Mouse (Mus musculus) CD4-positive, CD25-positive, alpha-beta regulatory T cell, adult 4 months (primary cell): ENCODE measurements around the gene Asb16. TPM values are rescaled to one million over a fixed set of nuclear protein-coding genes. Genes with fewer than 3 reads are reported as not detected.

ENCODE experiments used
- ATAC-seq: one replicate; pipeline ENCODE4 v1.8.0; 2017
- polyA plus RNA-seq, 2 experiments: library from polyadenylated mRNA; unstranded; fragments of 100-300 nt; shearing (Covaris generic); gene quantifications; one replicate each; pipeline ENCODE4 v1.2.1; 2017

The Asb16 gene
- polyA plus RNA-seq, 2 experiments from 2014 or later: not detected

- no peak for ATAC-seq
Observed at GRCm38 (mm10) chr11:102311966-102312365, 43.4 kb downstream of the Asb16 start.

GRCm38 (mm10) chr11:102312586-102312985 is 44.0 kb downstream of the Asb16 start:
- no peak for ATAC-seq

GRCm38 (mm10) chr11:102314321-102314720 is 45.8 kb downstream of the Asb16 start:
- ATAC-seq: no peak

- no peak for ATAC-seq
Observed at GRCm38 (mm10) chr11:102315690-102316571, 47.4 kb downstream of the Asb16 start.

GRCm38 (mm10) chr11:102316572-102317297 is 48.2 kb downstream of the Asb16 start:
- ATAC-seq: peak; percentile 42

- ATAC-seq: peak; percentile 26
Observed at GRCm38 (mm10) chr11:102317298-102317900, 48.9 kb downstream of the Asb16 start.

GRCm38 (mm10) chr11:102317901-102318575 is 49.5 kb downstream of the Asb16 start:
- ATAC-seq: peak; percentile 4

- peak; percentile 8 for ATAC-seq
Observed at GRCm38 (mm10) chr11:102318576-102319409, 50.2 kb downstream of the Asb16 start.

- ATAC-seq: peak; percentile 38
Observed at GRCm38 (mm10) chr11:102319410-102319792, 50.9 kb downstream of the Asb16 start, which contains the start of gene Ubtf. Gene Ubtf, minus strand, starts transcription at chr11:102319742.

- peak; percentile 34 for ATAC-seq
Observed at GRCm38 (mm10) chr11:102319941-102320685, 51.6 kb downstream of the Asb16 start.

- no peak for ATAC-seq
Observed at GRCm38 (mm10) chr11:102320686-102321005, 52.1 kb downstream of the Asb16 start.

GRCm38 (mm10) chr11:102321931-102322330 is 53.4 kb downstream of the Asb16 start:
- no peak for ATAC-seq

GRCm38 (mm10) chr11:102323516-102323915 is 55.0 kb downstream of the Asb16 start:
- no peak for ATAC-seq

- no peak for ATAC-seq
Observed at GRCm38 (mm10) chr11:102327250-102327649, 58.7 kb downstream of the Asb16 start.

- ATAC-seq: no peak
Observed at GRCm38 (mm10) chr11:102327839-102328238, 59.3 kb downstream of the Asb16 start.

Other genes starting within 250 kb of the Asb16 start
- gene Mpp3, start 240.3 kb upstream of the Asb16 start, polyA plus RNA-seq: under 1 TPM in 1 of 2 experiments, not detected in 1; 0.42 TPM
- not detected for gene Cd300lg, start 227.2 kb upstream of the Asb16 start, polyA plus RNA-seq
- gene Mpp2, start 180.2 kb upstream of the Asb16 start, polyA plus RNA-seq: 1 to 10 TPM; 1.3 to 3.6 TPM
- not detected for gene Ppy, start 167.4 kb upstream of the Asb16 start, polyA plus RNA-seq
- not detected for gene Pyy, start 160.9 kb upstream of the Asb16 start, polyA plus RNA-seq
- gene Nags, start 123.2 kb upstream of the Asb16 start, polyA plus RNA-seq: not detected
- gene Tmem101, start 112.3 kb upstream of the Asb16 start, polyA plus RNA-seq: 10 to 100 TPM; 10.8 to 19.6 TPM
- 10 to 100 TPM; 33.4 to 69.4 TPM for gene Lsm12, start 83.4 kb upstream of the Asb16 start, polyA plus RNA-seq
- gene G6pc3, start 79.1 kb upstream of the Asb16 start, polyA plus RNA-seq: 10 to 100 TPM; 29.1 to 53.9 TPM
- gene Hdac5, start 38.6 kb upstream of the Asb16 start, polyA plus RNA-seq: 10 to 100 TPM in 1 of 2 experiments, 1 to 10 TPM in 1; 6.5 to 12.3 TPM
- 1 to 10 TPM in 1 of 2 experiments, under 1 TPM in 1; 0.40 to 1.8 TPM for gene BC030867, start 19.9 kb upstream of the Asb16 start, polyA plus RNA-seq
- 10 to 100 TPM; 64.7 to 80.5 TPM for gene Tmub2, start 16.2 kb downstream of the Asb16 start, polyA plus RNA-seq
- 1 to 10 TPM; 7.2 to 7.3 TPM for gene Atxn7l3, start 27.9 kb downstream of the Asb16 start, polyA plus RNA-seq
- gene Ubtf, start 51.0 kb downstream of the Asb16 start, polyA plus RNA-seq: 10 to 100 TPM; 46.1 to 51.1 TPM
- gene Slc4a1, start 97.5 kb downstream of the Asb16 start, polyA plus RNA-seq: not detected
- 1 to 10 TPM; 3.3 to 3.5 TPM for gene Rundc3a, start 124.7 kb downstream of the Asb16 start, polyA plus RNA-seq
- gene Slc25a39, start 139.2 kb downstream of the Asb16 start, polyA plus RNA-seq: 10 to 100 TPM; 44.0 to 44.2 TPM
- 10 to 100 TPM; 23.3 to 51.4 TPM for gene Grn, start 161.6 kb downstream of the Asb16 start, polyA plus RNA-seq
- gene Fam171a2, start 178.9 kb downstream of the Asb16 start, polyA plus RNA-seq: not detected
- gene Itga2b, start 201.4 kb downstream of the Asb16 start, polyA plus RNA-seq: 1 to 10 TPM in 1 of 2 experiments, under 1 TPM in 1; 0.36 to 1.5 TPM